Mouse (Mus musculus) gastrocnemius, postnatal 36 days (tissue): Measurements from ENCODE around the gene Mup11. TPM values are rescaled to one million over a fixed set of nuclear protein-coding genes. Genes with fewer than 3 reads are reported as not detected.
"Not testable (repeated sequence)": the region's sequence is repeated elsewhere in the genome, so short reads cannot be mapped to it uniquely, and the experiment has no call there.

ENCODE experiments used
- DNase-seq, 2 experiments: peaks; one replicate each; pipeline ENCODE4 v3.0.0; 2022
- intact Hi-C: fragments of 180-260 bp; cut with DNase I; formaldehyde crosslinking; loops from one replicate; pipeline ENCODE4 v1.15.1; 2025
- long read RNA-seq, 2 experiments: library from polyadenylated mRNA; stranded (forward); transcript quantifications; one replicate each; pipeline ENCODE4 v2.0.0; 2021
- total RNA-seq, 2 experiments: library from RNA; stranded (reverse); gene quantifications; 2 replicates each; pipeline ENCODE4 v1.2.3; 2021

Gene Mup11
- under 1 TPM; 0.30 to 0.74 TPM for total RNA-seq
- long read RNA-seq, experiment 1, partial matches to known transcripts = 1 of 1 reads
- long read RNA-seq, experiment 1, other reads (novel, unspliced or antisense) = 0 of 1 reads
- long read RNA-seq, experiment 2 = 0 reads

- DNase-seq, intact Hi-C loops: not testable (repeated sequence)
Measured at GRCm38 (mm10) chr4:60662311-60662710, at the start of gene Mup11. Gene Mup11, minus strand, starts transcription at chr4:60662411.

Other genes with a start within 250 kb of the Mup11 start
- under 1 TPM; 0.62 to 0.64 TPM for gene Mup9, start 240.5 kb downstream of the Mup11 start, total RNA-seq
- not detected for gene Mup1, start 160.5 kb downstream of the Mup11 start, total RNA-seq
- not detected for gene Mup10, start 80.2 kb downstream of the Mup11 start, total RNA-seq
- gene Mup12, start 78.9 kb upstream of the Mup11 start, total RNA-seq = 1 to 10 TPM in 1 of 2 experiments, under 1 TPM in 1; 0.89 to 1.7 TPM
- gene Mup22, start 159.1 kb upstream of the Mup11 start, total RNA-seq = 10 to 100 TPM; 15.3 to 21.3 TPM